Mouse (Mus musculus) kidney, adult 2 months (tissue): ENCODE results near the gene 2610528J11Rik.

Experiments
- CTCF ChIP-seq: fragments of 200-500 bp; conservative IDR thresholded peaks from 2 replicates; pipeline ENCODE4 v1.5.1; 2011; ENCODE audit warnings: low read depth, mild to moderate bottlenecking, control low read depth, low read length, moderate library complexity, mixed read lengths; ENCODE audit not compliant: insufficient read depth, insufficient read length
- POLR2A ChIP-seq: fragments of 200-500 bp; IDR thresholded peaks from one replicate; pipeline ENCODE4 v1.6.1; 2011; ENCODE audit warnings: low read depth, low read length, control low read depth

- TF ChIP-seq POLR2A: no peak
- TF ChIP-seq CTCF: no peak
These were observed 38.1 kb downstream of the 2610528J11Rik start for GRCm38 (mm10) chr4:118564926-118565279.
